Mouse (Mus musculus) forebrain, embryonic 11.5 days (tissue): ENCODE results near the gene Tsn. TPM values are rescaled to one million over a fixed set of nuclear protein-coding genes. Genes with fewer than 3 reads are reported as not detected.

Source experiments
- ATAC-seq: fragments of 200-750 bp; cut with Nextera tagmentation; replicated peaks from 2 replicates; pipeline ENCODE4 v1.8.0; 2017; ENCODE audit warnings: moderate TSS enrichment; ENCODE audit not compliant: low FRiP score
- DNase-seq: peaks from one replicate; pipeline ENCODE4 v3.0.0-alpha.2; 2017; ENCODE audit warnings: low spot score
- H3K27ac ChIP-seq: fragments of 300-500 bp; sonication (generic); 2 replicates; pipeline ENCODE4 v1.5.1; 2014; ENCODE audit warnings: low read depth, low read length
- H3K27me3 ChIP-seq: fragments of 300-500 bp; sonication (generic); 2 replicates; pipeline ENCODE4 v1.6.1; 2014; ENCODE audit warnings: mild to moderate bottlenecking, low read length, mixed read lengths; ENCODE audit not compliant: control insufficient read depth, insufficient read depth
- H3K36me3 ChIP-seq: fragments of 300-500 bp; sonication (generic); 2 replicates; pipeline ENCODE4 v1.6.1; 2014; ENCODE audit warnings: mild to moderate bottlenecking, low read length, moderate library complexity, mixed read lengths; ENCODE audit not compliant: control insufficient read depth, insufficient read depth
- H3K4me1 ChIP-seq: fragments of 300-500 bp; sonication (generic); replicated peaks from 2 replicates; pipeline ENCODE4 v1.6.1; 2014; ENCODE audit warnings: low read length, mixed read lengths; ENCODE audit not compliant: control insufficient read depth, insufficient read depth
- H3K4me2 ChIP-seq: fragments of 300-500 bp; sonication (generic); 2 replicates; pipeline ENCODE4 v1.6.1; 2014; ENCODE audit warnings: low read depth, mild to moderate bottlenecking, low read length, moderate library complexity, mixed read lengths; ENCODE audit not compliant: severe bottlenecking
- H3K4me3 ChIP-seq: fragments of 300-500 bp; sonication (generic); 2 replicates; pipeline ENCODE4 v1.5.1; 2014; ENCODE audit warnings: low read depth, low read length
- H3K9ac ChIP-seq: fragments of 300-500 bp; sonication (generic); 2 replicates; pipeline ENCODE4 v1.6.1; 2014; ENCODE audit warnings: low read length
- H3K9me3 ChIP-seq: fragments of 300-500 bp; sonication (generic); 2 replicates; pipeline ENCODE4 v1.6.1; 2016; ENCODE audit warnings: low read length, mixed read lengths; ENCODE audit not compliant: control insufficient read depth
- WGBS: fragments of 180-500 bp; shearing (Covaris S2); extraction: QIAGEN DNeasy Blood & Tissue Kit; methylation state at CpG from one replicate; pipeline ENCODE4 v1.1.7; 2014; 5-methylcytosine and 5-hydroxymethylcytosine counted together
- polyA plus RNA-seq: library from polyadenylated mRNA; unstranded; fragments of >200 nt; fragmentation: Nextera tagmentation; extraction: Ambion mirVana; gene quantifications from 2 replicates; pipeline ENCODE4 v1.2.1, GENCODE M21; 2014

Gene Tsn
- polyA plus RNA-seq, 1 experiment from 2014 or later, result 388 TPM

- DNase-seq, result peak; percentile 93
- Histone ChIP-seq H3K4me3 (peak within 1 kb of the TSS; percentile 72), H3K9ac (peak within 1 kb of the TSS; percentile 74), H3K36me3 (no peaks in the 10 kb centered on the region; the same call in 1 of the 2 replicates), H3K4me2 (peak within 1 kb of the TSS; percentile 69), H3K9me3 (no peaks in the 10 kb centered on the region), H3K27me3 (no peaks in the 10 kb centered on the region), H3K4me1 (no peaks in the 10 kb centered on the region; the same call in 1 of the 2 replicates), H3K27ac (no peak within 1 kb of the TSS)
- ATAC-seq, result peak; percentile 94
- under 1% methylated on average over 37 of the region's 37 CpGs for WGBS
These were observed 10.2 kb upstream of the Tsn start, which contains the start of gene Nifk for GRCm38 (mm10) chr1:118321661-118322201. Gene Nifk (plus strand): TSS chr1:118321839.

GRCm38 (mm10) chr1:118320696-118321095, 9.2 kb upstream of the Tsn start:
- no peaks in the 10 kb centered on the region; the same call in 1 of the 2 replicates for H3K36me3 ChIP-seq
- no peak overlapping the region for H3K4me3 ChIP-seq
- H3K4me2 ChIP-seq, result no peak overlapping the region
- no peaks in the 10 kb centered on the region for H3K27me3 ChIP-seq
- 69% methylated on average over 2 of the region's 2 CpGs for WGBS
- H3K27ac ChIP-seq, result no peak overlapping the region
- no peaks in the 10 kb centered on the region for H3K9me3 ChIP-seq
- no peaks in the 10 kb centered on the region; the same call in 1 of the 2 replicates for H3K4me1 ChIP-seq
- ATAC-seq, result peak; percentile 0; the same call in 1 of the 2 replicates
- H3K9ac ChIP-seq, result no peak overlapping the region
- DNase-seq, result peak; percentile 54

- Histone ChIP-seq H3K4me2 (peak overlapping the region; percentile 65), H3K4me1 (no peaks in the 10 kb centered on the region; the same call in 1 of the 2 replicates), H3K4me3 (peak overlapping the region; percentile 76), H3K27ac (peak overlapping the region; percentile 77), H3K9ac (peak overlapping the region; percentile 81), H3K27me3 (no peaks in the 10 kb centered on the region), H3K36me3 (no peaks in the 10 kb centered on the region), H3K9me3 (no peaks in the 10 kb centered on the region)
- under 1% methylated on average over 67 of the region's 67 CpGs for WGBS
- DNase-seq (peak; percentile 95), ATAC-seq (peak; percentile 100)
These were observed 538 bp downstream of the Tsn start for GRCm38 (mm10) chr1:118310780-118311621.

GRCm38 (mm10) chr1:118297719-118298118, 13.8 kb downstream of the Tsn start:
- Histone ChIP-seq H3K4me3 (no peak overlapping the region), H3K4me2 (no peak overlapping the region), H3K9ac (no peak overlapping the region), H3K9me3 (no peaks in the 10 kb centered on the region), H3K27me3 (no peaks in the 10 kb centered on the region), H3K36me3 (peaks cover 4% of the 10 kb centered on the region; the same call in 1 of the 2 replicates), H3K27ac (no peak overlapping the region), H3K4me1 (no peaks in the 10 kb centered on the region)
- ATAC-seq (no peak), DNase-seq (no peak)
- WGBS, result 86% methylated on average over 2 of the region's 2 CpGs

- H3K27ac ChIP-seq, result no peak overlapping the region
- no peak for ATAC-seq
- no peaks in the 10 kb centered on the region for H3K9me3 ChIP-seq
- DNase-seq, result no peak
- H3K4me2 ChIP-seq, result no peak overlapping the region
- 86% methylated on average over 3 of the region's 3 CpGs for WGBS
- H3K36me3 ChIP-seq, result peaks cover 2% of the 10 kb centered on the region; the same call in 1 of the 2 replicates
- no peak overlapping the region for H3K9ac ChIP-seq
- no peak overlapping the region for H3K4me3 ChIP-seq
- H3K4me1 ChIP-seq, result no peaks in the 10 kb centered on the region
- H3K27me3 ChIP-seq, result no peaks in the 10 kb centered on the region
These were observed 14.9 kb downstream of the Tsn start for GRCm38 (mm10) chr1:118296673-118297072.

GRCm38 (mm10) chr1:118294826-118295225, 16.7 kb downstream of the Tsn start:
- no peak overlapping the region for H3K4me2 ChIP-seq
- no peaks in the 10 kb centered on the region for H3K9me3 ChIP-seq
- no peak for DNase-seq
- H3K9ac ChIP-seq, result no peak overlapping the region
- ATAC-seq, result no peak
- H3K4me1 ChIP-seq, result no peaks in the 10 kb centered on the region
- no peak overlapping the region for H3K27ac ChIP-seq
- H3K4me3 ChIP-seq, result no peak overlapping the region
- 76% methylated on average over 5 of the region's 5 CpGs for WGBS
- no peaks in the 10 kb centered on the region for H3K27me3 ChIP-seq
- peaks cover 2% of the 10 kb centered on the region; the same call in 1 of the 2 replicates for H3K36me3 ChIP-seq

GRCm38 (mm10) chr1:118294192-118294591, 17.3 kb downstream of the Tsn start:
- Histone ChIP-seq H3K27ac (no peak overlapping the region), H3K4me2 (no peak overlapping the region), H3K9me3 (no peaks in the 10 kb centered on the region), H3K4me1 (no peaks in the 10 kb centered on the region), H3K27me3 (no peaks in the 10 kb centered on the region), H3K36me3 (peaks cover 2% of the 10 kb centered on the region; the same call in 1 of the 2 replicates), H3K4me3 (no peak overlapping the region), H3K9ac (no peak overlapping the region)
- DNase-seq, result no peak
- WGBS, result 97% methylated on average over 3 of the region's 3 CpGs
- no peak for ATAC-seq

- Histone ChIP-seq H3K4me1 (no peaks in the 10 kb centered on the region), H3K27me3 (no peaks in the 10 kb centered on the region), H3K36me3 (no peaks in the 10 kb centered on the region; the same call in 1 of the 2 replicates), H3K27ac (no peak overlapping the region), H3K9ac (no peak overlapping the region), H3K4me3 (no peak overlapping the region), H3K4me2 (no peak overlapping the region), H3K9me3 (no peaks in the 10 kb centered on the region)
- no peak for DNase-seq
- WGBS, result 91% methylated on average over 4 of the region's 4 CpGs
- ATAC-seq, result no peak
These were observed 19.2 kb downstream of the Tsn start for GRCm38 (mm10) chr1:118292291-118292690.
